Mouse (Mus musculus) embryonic facial prominence, embryonic 12.5 days (tissue): Measurements from ENCODE around the gene Cdk14. TPM values are rescaled to one million over a fixed set of nuclear protein-coding genes. Genes with fewer than 3 reads are reported as not detected.
"Not testable (repeated sequence)": the region's sequence is repeated elsewhere in the genome, so short reads cannot be mapped to it uniquely, and the experiment has no call there.

ENCODE experiments used
- ATAC-seq: fragments of 200-750 bp; cut with Nextera tagmentation; 2 replicates; pipeline ENCODE4 v1.8.0; 2017; ENCODE audit not compliant: insufficient number of reproducible peaks, insufficient read depth, low FRiP score, low TSS enrichment
- H3K27ac ChIP-seq: fragments of 300-500 bp; sonication (generic); 2 replicates; pipeline ENCODE4 v1.5.1; 2016; ENCODE audit warnings: mild to moderate bottlenecking
- H3K27me3 ChIP-seq: fragments of 300-500 bp; sonication (generic); 2 replicates; pipeline ENCODE4 v1.6.1; 2016; ENCODE audit warnings: mild to moderate bottlenecking, moderate library complexity
- H3K36me3 ChIP-seq: fragments of 300-500 bp; sonication (generic); 2 replicates; pipeline ENCODE4 v1.6.1; 2016; ENCODE audit warnings: mild to moderate bottlenecking
- H3K4me1 ChIP-seq: fragments of 300-500 bp; sonication (generic); 2 replicates; pipeline ENCODE4 v1.6.1; 2016
- H3K4me2 ChIP-seq: fragments of 300-500 bp; sonication (generic); replicated peaks from 2 replicates; pipeline ENCODE4 v1.6.1; 2016; ENCODE audit warnings: mild to moderate bottlenecking, moderate library complexity
- H3K4me3 ChIP-seq: fragments of 300-500 bp; sonication (generic); 2 replicates; pipeline ENCODE4 v1.5.1; 2016; ENCODE audit warnings: mild to moderate bottlenecking
- H3K9ac ChIP-seq: fragments of 300-500 bp; sonication (generic); 2 replicates; pipeline ENCODE4 v1.6.1; 2016; ENCODE audit warnings: mild to moderate bottlenecking, moderate library complexity
- H3K9me3 ChIP-seq: fragments of 300-500 bp; sonication (generic); 2 replicates; pipeline ENCODE4 v1.6.1; 2016; ENCODE audit warnings: mild to moderate bottlenecking, moderate library complexity
- WGBS: fragments of 180-500 bp; shearing (Covaris S2); methylation state at CpG from one replicate; pipeline ENCODE4 v1.1.7; 2016; 5-methylcytosine and 5-hydroxymethylcytosine counted together
- polyA plus RNA-seq: library from polyadenylated mRNA; unstranded; fragments of >200 nt; fragmentation: Nextera tagmentation; extraction: Ambion mirVana; gene quantifications from 2 replicates; pipeline ENCODE4 v1.2.1, GENCODE M21; 2016

Cdk14 gene
- polyA plus RNA-seq, 1 experiment from 2014 or later, result 36.1 TPM

- Histone ChIP-seq H3K27me3 (no peaks in the 10 kb centered on the region), H3K4me2 (no peak overlapping the region), H3K4me3 (no peak overlapping the region), H3K9ac (no peak overlapping the region), H3K9me3 (no peaks in the 10 kb centered on the region), H3K4me1 (peaks cover 12% of the 10 kb centered on the region), H3K27ac (no peak overlapping the region), H3K36me3 (no peaks in the 10 kb centered on the region)
- WGBS, result 55% methylated on average over 7 of the region's 7 CpGs
- ATAC-seq, result no peak
Measured at GRCm38 (mm10) chr5:5260309-5260708, 159.8 kb downstream of the Cdk14 start.

- H3K4me2 ChIP-seq, result no peak overlapping the region
- ATAC-seq, result no peak
- H3K9ac ChIP-seq, result no peak overlapping the region
- no peak overlapping the region for H3K4me3 ChIP-seq
- H3K27ac ChIP-seq, result no peak overlapping the region
- no peaks in the 10 kb centered on the region for H3K36me3 ChIP-seq
- no peaks in the 10 kb centered on the region for H3K9me3 ChIP-seq
- 82% methylated on average over 6 of the region's 6 CpGs for WGBS
- no peaks in the 10 kb centered on the region for H3K4me1 ChIP-seq
- no peaks in the 10 kb centered on the region for H3K27me3 ChIP-seq
Measured at GRCm38 (mm10) chr5:5254391-5254790, 165.7 kb downstream of the Cdk14 start.

- Histone ChIP-seq H3K4me2 (no peak overlapping the region), H3K27ac (no peak overlapping the region), H3K27me3 (no peaks in the 10 kb centered on the region), H3K9ac (no peak overlapping the region), H3K4me1 (no peaks in the 10 kb centered on the region), H3K36me3 (no peaks in the 10 kb centered on the region), H3K4me3 (no peak overlapping the region), H3K9me3 (no peaks in the 10 kb centered on the region)
- no peak for ATAC-seq
- 88% methylated on average over 3 of the region's 3 CpGs for WGBS
Measured at GRCm38 (mm10) chr5:5253177-5253576, 166.9 kb downstream of the Cdk14 start.

- no peaks in the 10 kb centered on the region for H3K27me3 ChIP-seq
- no peak overlapping the region for H3K4me3 ChIP-seq
- no peaks in the 10 kb centered on the region for H3K4me1 ChIP-seq
- no peak overlapping the region for H3K27ac ChIP-seq
- H3K9me3 ChIP-seq, result no peaks in the 10 kb centered on the region
- ATAC-seq, result no peak
- 92% methylated on average over 6 of the region's 6 CpGs for WGBS
- H3K9ac ChIP-seq, result no peak overlapping the region
- H3K4me2 ChIP-seq, result no peak overlapping the region
- H3K36me3 ChIP-seq, result 0 out of 2 replicates have a peak, but pooled peaks cover 4% of the 10 kb centered on the region
Measured at GRCm38 (mm10) chr5:5247671-5248070, 172.4 kb downstream of the Cdk14 start.

- WGBS, result 91% methylated on average over 2 of the region's 2 CpGs
- Histone ChIP-seq H3K27me3 (no peaks in the 10 kb centered on the region), H3K4me2 (no peak overlapping the region), H3K4me3 (no peak overlapping the region), H3K9me3 (no peaks in the 10 kb centered on the region), H3K4me1 (no peaks in the 10 kb centered on the region), H3K36me3 (0 out of 2 replicates have a peak, but pooled peaks cover 4% of the 10 kb centered on the region), H3K27ac (no peak overlapping the region), H3K9ac (no peak overlapping the region)
- no peak for ATAC-seq
Measured at GRCm38 (mm10) chr5:5246534-5247175, 173.5 kb downstream of the Cdk14 start.

GRCm38 (mm10) chr5:5245182-5245581 lies 174.9 kb downstream of the Cdk14 start:
- Histone ChIP-seq H3K4me2 (no peak overlapping the region), H3K27ac (no peak overlapping the region), H3K36me3 (0 out of 2 replicates have a peak, but pooled peaks cover 4% of the 10 kb centered on the region), H3K4me3 (no peak overlapping the region), H3K27me3 (no peaks in the 10 kb centered on the region), H3K4me1 (no peaks in the 10 kb centered on the region), H3K9me3 (no peaks in the 10 kb centered on the region), H3K9ac (no peak overlapping the region)
- WGBS, result 93% methylated on average over 7 of the region's 7 CpGs
- no peak for ATAC-seq

- H3K4me2 ChIP-seq, result no peak overlapping the region
- no peaks in the 10 kb centered on the region for H3K4me1 ChIP-seq
- no peak overlapping the region for H3K4me3 ChIP-seq
- no peak overlapping the region for H3K9ac ChIP-seq
- H3K9me3 ChIP-seq, result no peaks in the 10 kb centered on the region
- H3K27ac ChIP-seq, result no peak overlapping the region
- H3K27me3 ChIP-seq, result no peaks in the 10 kb centered on the region
- 0 out of 2 replicates have a peak, but pooled peaks cover 4% of the 10 kb centered on the region for H3K36me3 ChIP-seq
- ATAC-seq, result no peak
Measured at GRCm38 (mm10) chr5:5243648-5244047, 176.5 kb downstream of the Cdk14 start.

- H3K4me3 ChIP-seq, result no peak overlapping the region
- 91% methylated on average over 5 of the region's 5 CpGs for WGBS
- H3K4me1 ChIP-seq, result no peaks in the 10 kb centered on the region
- 0 out of 2 replicates have a peak, but pooled peaks cover 3% of the 10 kb centered on the region for H3K9me3 ChIP-seq
- peaks cover 8% of the 10 kb centered on the region; the same call in 1 of the 2 replicates for H3K36me3 ChIP-seq
- ATAC-seq, result no peak
- no peak overlapping the region for H3K9ac ChIP-seq
- no peaks in the 10 kb centered on the region for H3K27me3 ChIP-seq
- no peak overlapping the region for H3K4me2 ChIP-seq
- no peak overlapping the region for H3K27ac ChIP-seq
Measured at GRCm38 (mm10) chr5:5242704-5243103, 177.4 kb downstream of the Cdk14 start.

- Histone ChIP-seq H3K4me1 (no peaks in the 10 kb centered on the region), H3K4me3 (no peak overlapping the region), H3K9ac (no peak overlapping the region), H3K4me2 (no peak overlapping the region), H3K36me3 (peaks cover 9% of the 10 kb centered on the region; the same call in 1 of the 2 replicates), H3K27ac (no peak overlapping the region), H3K9me3 (peaks cover 11% of the 10 kb centered on the region; the same call in 1 of the 2 replicates), H3K27me3 (no peaks in the 10 kb centered on the region)
- WGBS, result 82% methylated on average over 6 of the region's 6 CpGs
- ATAC-seq, result no peak
Measured at GRCm38 (mm10) chr5:5241088-5241487, 179.0 kb downstream of the Cdk14 start.

GRCm38 (mm10) chr5:5240121-5240520 lies 180.0 kb downstream of the Cdk14 start:
- no peaks in the 10 kb centered on the region for H3K27me3 ChIP-seq
- no peak overlapping the region for H3K27ac ChIP-seq
- peaks cover 9% of the 10 kb centered on the region; the same call in 1 of the 2 replicates for H3K36me3 ChIP-seq
- peaks cover 11% of the 10 kb centered on the region; the same call in 1 of the 2 replicates for H3K9me3 ChIP-seq
- H3K4me2 ChIP-seq, result no peak overlapping the region
- no peak for ATAC-seq
- H3K4me3 ChIP-seq, result no peak overlapping the region
- no peak overlapping the region for H3K9ac ChIP-seq
- H3K4me1 ChIP-seq, result no peaks in the 10 kb centered on the region
- WGBS, result 91% methylated on average over 3 of the region's 3 CpGs

- H3K4me1 ChIP-seq, H3K27me3 ChIP-seq, ATAC-seq, H3K9ac ChIP-seq, H3K4me3 ChIP-seq, H3K4me2 ChIP-seq, H3K36me3 ChIP-seq, H3K27ac ChIP-seq: not testable (repeated sequence)
- 95% methylated on average over 10 of the region's 10 CpGs for WGBS
- H3K9me3 ChIP-seq, result peaks cover 11% of the 10 kb centered on the region; the same call in 1 of the 2 replicates
Measured at GRCm38 (mm10) chr5:5234935-5235334, 185.2 kb downstream of the Cdk14 start.

GRCm38 (mm10) chr5:5226966-5227365 lies 193.1 kb downstream of the Cdk14 start:
- WGBS, result 84% methylated on average over 4 of the region's 4 CpGs
- no peak for ATAC-seq
- no peaks in the 10 kb centered on the region for H3K9me3 ChIP-seq

More at GRCm38 (mm10) chr5:5226966-5227365, 193.1 kb downstream of the Cdk14 start:
- H3K27ac ChIP-seq, result no peak overlapping the region
- no peak overlapping the region for H3K9ac ChIP-seq
- H3K4me1 ChIP-seq, result no peaks in the 10 kb centered on the region
- no peak overlapping the region for H3K4me2 ChIP-seq
- H3K36me3 ChIP-seq, result 0 out of 2 replicates have a peak, but pooled peaks cover 8% of the 10 kb centered on the region
- H3K4me3 ChIP-seq, result no peak overlapping the region
- no peaks in the 10 kb centered on the region for H3K27me3 ChIP-seq
